Mouse (Mus musculus): ENCODE measurements around the gene Smim11. TPM values are rescaled to one million over a fixed set of nuclear protein-coding genes. Genes with fewer than 3 reads are reported as not detected.

Gene Smim11
- polyA plus RNA-seq, 1 experiment from 2014 or later = 76.8 TPM

DNA sequence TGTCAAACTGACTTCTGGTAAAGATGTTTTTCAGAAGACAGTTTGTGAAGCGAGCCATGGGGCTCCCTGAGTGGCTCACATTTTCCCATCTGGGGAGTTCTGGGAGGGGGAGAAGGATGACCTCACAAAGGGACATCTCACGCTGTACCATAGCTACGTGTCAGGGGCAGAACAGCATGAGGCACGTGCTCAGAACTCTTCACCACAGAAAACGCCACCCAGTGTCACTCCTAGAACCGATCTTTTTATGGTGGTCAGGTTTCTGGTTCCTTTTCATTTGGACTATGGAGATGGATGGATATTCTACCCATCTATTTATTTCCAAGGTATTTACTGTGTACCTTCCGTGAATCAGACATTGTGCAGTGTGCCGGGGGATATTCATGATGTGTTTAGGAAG is 20.3 kb downstream of the Smim11 start, which contains the start of gene Fam243:
Gene Fam243 (minus strand): TSS at position 101 of the 400 bp plus-strand sequence.
- no peak for ATAC-seq
- Histone ChIP-seq H3K36me3 (no peaks in the 10 kb centered on the region), H3K9ac (no peak within 1 kb of the TSS), H3K27ac (no peak within 1 kb of the TSS), H3K4me2 (no peak within 1 kb of the TSS), H3K4me3 (no peak within 1 kb of the TSS), H3K9me3 (replicated peaks) (no peaks in the 10 kb centered on the region), H3K27me3 (replicated peaks) (peaks cover 18% of the 10 kb centered on the region), H3K4me1 (peaks cover 9% of the 10 kb centered on the region; the same call in 1 of the 2 replicates)
- 77% methylated on average over 8 of the region's 8 CpGs for WGBS (ENCODE audit: insufficient replicate concordance)

DNA sequence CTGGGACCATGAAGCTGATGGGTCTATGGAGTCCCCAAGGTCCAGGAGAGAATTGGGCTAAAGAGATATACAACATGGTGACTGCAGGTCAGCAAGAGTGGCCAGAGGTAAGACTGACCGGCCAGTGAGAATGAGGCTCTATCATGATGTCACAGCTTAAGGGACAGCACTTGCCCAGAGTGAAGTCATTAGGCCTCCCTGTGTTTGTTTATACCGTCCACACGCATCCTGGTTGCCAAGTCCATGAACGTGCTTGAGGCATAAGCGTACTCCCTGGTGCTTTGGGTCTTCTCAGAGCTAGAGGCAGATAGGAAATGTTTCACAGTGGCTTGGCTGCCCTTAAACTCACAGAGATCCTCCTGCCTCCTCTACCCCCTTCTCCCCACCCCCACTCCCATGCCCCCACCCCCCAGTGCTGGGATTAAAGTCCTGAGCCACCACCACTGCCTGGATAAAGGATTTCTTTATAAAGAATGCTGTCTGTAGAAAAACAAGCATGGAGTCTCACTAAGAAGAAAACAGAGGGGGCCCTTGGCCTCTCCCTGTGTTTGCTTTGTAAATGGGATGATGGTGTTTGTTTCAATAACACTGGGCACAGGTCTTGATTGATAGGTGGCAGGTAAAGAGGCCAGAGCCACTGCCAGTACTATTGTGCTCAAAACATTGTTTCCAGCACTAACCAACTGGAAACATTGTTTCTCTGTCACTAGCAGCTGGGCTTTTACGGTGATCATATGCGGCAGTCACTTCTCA is 23.4 kb downstream of the Smim11 start:
- Histone ChIP-seq H3K36me3 (no peaks in the 10 kb centered on the region), H3K4me2 (no peak overlapping the region), H3K9me3 (replicated peaks) (no peaks in the 10 kb centered on the region), H3K27me3 (replicated peaks) (peaks cover 30% of the 10 kb centered on the region), H3K9ac (no peak overlapping the region), H3K4me3 (no peak overlapping the region), H3K27ac (no peak overlapping the region), H3K4me1 (peaks cover 4% of the 10 kb centered on the region; the same call in 1 of the 2 replicates)
- no peak for ATAC-seq
- 59% methylated on average over 7 of the region's 7 CpGs for WGBS (ENCODE audit: insufficient replicate concordance)

DNA sequence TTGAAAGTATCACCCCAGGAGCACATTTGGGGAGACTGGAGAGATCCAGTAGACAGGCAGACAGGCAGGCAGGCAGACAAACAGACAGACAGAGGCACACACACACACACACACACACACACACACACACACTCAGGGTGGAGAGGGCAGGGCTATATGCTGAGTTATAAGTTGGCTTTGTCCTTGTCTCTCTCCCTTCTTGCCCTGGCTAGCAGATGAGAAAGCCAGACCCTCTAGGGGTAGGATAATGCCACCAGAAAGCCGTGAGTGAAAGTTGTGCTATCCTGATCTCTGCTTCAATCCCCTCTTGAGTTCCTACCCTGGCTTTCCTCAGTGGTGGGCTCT is 23.9 kb downstream of the Smim11 start:
- 55% methylated on average over 1 of the region's 1 CpGs for WGBS (ENCODE audit: insufficient replicate concordance)
- Histone ChIP-seq H3K9me3 (replicated peaks) (no peaks in the 10 kb centered on the region), H3K36me3 (no peaks in the 10 kb centered on the region), H3K4me2 (no peak overlapping the region), H3K27ac (no peak overlapping the region), H3K9ac (no peak overlapping the region), H3K4me1 (no peaks in the 10 kb centered on the region), H3K4me3 (no peak overlapping the region), H3K27me3 (replicated peaks) (peaks cover 30% of the 10 kb centered on the region)
- no peak for ATAC-seq

DNA sequence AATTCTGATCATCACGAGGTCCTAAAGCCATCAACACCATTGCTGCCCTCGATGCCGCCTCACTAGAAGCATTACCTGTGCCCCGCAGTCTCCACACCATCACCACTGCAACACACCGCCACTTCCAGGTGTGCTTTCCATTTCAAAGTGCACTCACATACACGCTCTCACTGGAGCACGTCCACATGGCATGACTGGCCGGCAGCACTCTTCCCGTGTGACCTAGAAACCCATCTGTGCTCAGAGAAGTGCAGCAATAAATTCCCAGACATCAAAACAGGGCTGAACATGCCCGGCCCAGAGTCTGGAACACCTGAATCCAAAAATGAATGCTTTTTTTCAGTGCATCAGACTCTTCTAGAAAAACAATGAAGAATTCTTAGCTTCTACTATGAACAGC is 26.8 kb downstream of the Smim11 start:
- H3K27me3 ChIP-seq (replicated peaks) = peaks cover 27% of the 10 kb centered on the region
- no peak for ATAC-seq
- H3K9me3 ChIP-seq (replicated peaks) = no peaks in the 10 kb centered on the region
- peaks cover 3% of the 10 kb centered on the region; the same call in 1 of the 2 replicates for H3K4me1 ChIP-seq
- no peak overlapping the region for H3K9ac ChIP-seq
- H3K36me3 ChIP-seq = no peaks in the 10 kb centered on the region
- H3K27ac ChIP-seq = no peak overlapping the region
- 77% methylated on average over 10 of the region's 10 CpGs for whole genome bisulfite sequencing (ENCODE audit: insufficient replicate concordance)
- no peak overlapping the region for H3K4me2 ChIP-seq
- no peak overlapping the region for H3K4me3 ChIP-seq

DNA sequence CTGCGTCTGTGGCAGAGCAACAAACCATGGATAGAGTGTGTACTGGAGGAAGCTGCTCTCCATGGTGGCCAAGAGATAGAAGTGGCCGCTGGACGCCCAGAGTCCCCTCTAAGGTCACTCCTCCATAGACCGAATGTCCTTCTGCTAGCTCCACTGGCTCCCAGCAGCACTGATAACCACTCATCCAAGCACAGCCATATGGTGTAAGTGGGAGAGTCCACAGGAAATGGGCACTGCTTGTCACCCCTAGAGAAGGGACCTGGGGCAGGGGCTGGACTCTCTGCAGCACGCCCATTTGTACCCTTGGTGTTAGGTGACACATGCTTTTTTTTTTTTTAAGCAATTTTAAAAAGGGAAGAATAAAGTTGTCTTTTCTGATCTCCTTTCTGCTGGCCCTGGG is 29.9 kb downstream of the Smim11 start:
- Histone ChIP-seq H3K36me3 (no peaks in the 10 kb centered on the region), H3K27me3 (replicated peaks) (peaks cover 17% of the 10 kb centered on the region), H3K9me3 (replicated peaks) (no peaks in the 10 kb centered on the region), H3K4me1 (peaks cover 3% of the 10 kb centered on the region; the same call in 1 of the 2 replicates), H3K9ac (no peak overlapping the region), H3K4me2 (no peak overlapping the region), H3K27ac (no peak overlapping the region), H3K4me3 (no peak overlapping the region)
- ATAC-seq = 0 out of 2 replicates have a peak, but pooled peaks have one; percentile 32
- WGBS (ENCODE audit: insufficient replicate concordance) = 46% methylated on average over 5 of the region's 5 CpGs

DNA sequence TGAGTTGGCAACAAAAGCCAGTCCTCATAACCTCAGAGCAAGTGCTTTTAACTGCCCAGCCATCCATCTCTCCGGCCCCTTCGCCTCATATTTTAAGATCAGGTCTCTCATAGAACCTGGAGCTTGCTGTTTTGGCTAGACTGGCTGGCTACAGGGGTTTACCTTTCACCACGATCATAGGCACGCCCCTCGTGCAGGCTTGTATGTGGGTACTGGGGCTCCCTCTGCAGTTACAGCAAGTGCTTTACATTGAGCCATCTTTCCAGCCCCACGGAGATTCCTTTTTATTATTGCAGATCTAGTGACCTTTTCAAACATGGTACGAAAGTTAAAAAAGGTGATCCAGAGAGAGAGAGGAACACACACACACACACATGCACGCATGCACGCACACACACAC is 33.5 kb downstream of the Smim11 start:
- Histone ChIP-seq H3K36me3 (no peaks in the 10 kb centered on the region), H3K9ac (no peak overlapping the region), H3K9me3 (replicated peaks) (no peaks in the 10 kb centered on the region), H3K27ac (no peak overlapping the region), H3K4me2 (no peak overlapping the region), H3K27me3 (replicated peaks) (peaks cover 5% of the 10 kb centered on the region), H3K4me1 (peaks cover 7% of the 10 kb centered on the region), H3K4me3 (no peak overlapping the region)
- 56% methylated on average over 9 of the region's 9 CpGs for WGBS (ENCODE audit: insufficient replicate concordance)
- ATAC-seq = no peak

DNA sequence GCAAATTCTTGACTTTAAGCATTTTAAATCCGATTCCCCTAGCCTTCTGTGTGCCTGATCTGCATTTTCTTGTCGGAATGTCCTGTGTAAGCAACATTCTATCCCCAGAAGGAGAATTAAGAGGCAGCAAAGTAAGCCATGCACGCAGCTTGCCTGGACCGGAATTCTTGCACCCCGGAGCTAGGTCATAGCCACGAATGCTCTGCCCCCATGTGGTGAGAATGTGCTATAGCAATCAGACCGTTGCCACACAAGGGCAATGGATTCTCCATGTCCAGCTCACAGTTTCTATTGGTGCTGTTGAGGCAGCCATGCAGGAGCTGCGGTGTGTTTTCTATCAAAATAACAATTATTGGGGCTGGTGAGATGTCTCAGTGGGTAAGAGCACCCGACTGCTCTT is 35.2 kb downstream of the Smim11 start:
- no peak overlapping the region for H3K4me2 ChIP-seq
- no peaks in the 10 kb centered on the region for H3K36me3 ChIP-seq
- ATAC-seq = no peak

DNA sequence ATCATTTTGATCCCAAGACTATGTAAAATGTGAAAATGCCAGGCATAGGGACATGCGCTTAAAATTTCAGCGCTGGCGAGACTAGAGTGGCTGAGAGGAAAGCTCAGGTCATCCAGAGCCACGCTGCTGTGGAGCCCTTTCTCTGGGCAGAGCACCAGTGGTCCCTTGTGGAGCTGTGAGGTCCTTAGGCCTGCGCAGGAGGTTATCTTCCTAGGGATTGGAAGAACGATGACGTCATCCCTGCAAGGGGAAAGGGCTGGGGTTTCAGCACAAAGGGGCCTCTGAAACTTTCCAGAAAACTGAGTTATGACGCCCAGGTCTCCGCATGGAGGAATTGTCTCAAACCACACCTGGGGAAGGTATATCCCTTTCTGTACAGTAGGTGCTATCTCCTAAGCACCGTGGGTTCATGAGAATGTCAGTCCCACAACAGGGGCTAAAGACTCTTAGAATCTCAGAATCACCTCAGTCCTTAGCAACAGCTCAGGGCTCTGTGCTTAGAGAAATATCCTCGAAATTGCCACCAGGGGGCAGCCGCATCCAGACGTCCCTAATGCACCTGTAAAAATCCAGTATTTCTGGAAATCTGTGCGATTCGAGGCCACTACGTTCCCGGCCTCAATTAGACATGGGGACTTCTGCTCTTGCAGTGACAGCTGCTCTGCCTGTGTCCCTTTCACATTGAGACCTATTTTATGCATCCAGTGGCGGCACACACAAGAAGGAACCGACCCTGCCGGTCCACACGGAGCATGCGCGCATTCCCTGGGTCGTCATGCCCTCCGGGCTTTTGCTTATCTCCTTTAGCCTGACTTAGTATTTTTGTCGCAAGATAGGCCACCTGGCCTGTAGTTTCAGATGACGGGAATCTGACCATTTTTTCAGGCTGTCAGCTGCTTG is 39.8 kb downstream of the Smim11 start:
- 23% methylated on average over 27 of the region's 27 CpGs for WGBS (ENCODE audit: insufficient replicate concordance)
- peak overlapping the region; percentile 70 for H3K27ac ChIP-seq
- no peaks in the 10 kb centered on the region for H3K36me3 ChIP-seq
- peak; percentile 85 for ATAC-seq
- peak overlapping the region; percentile 45 for H3K4me3 ChIP-seq
- H3K4me1 ChIP-seq = peaks cover 51% of the 10 kb centered on the region
- no peaks in the 10 kb centered on the region for H3K9me3 ChIP-seq (replicated peaks)
- peak overlapping the region; percentile 65 for H3K4me2 ChIP-seq
- H3K27me3 ChIP-seq (replicated peaks) = peaks cover under 1% of the 10 kb centered on the region
- H3K9ac ChIP-seq = 0 out of 2 replicates have a peak overlapping the region, but pooled peaks have one; percentile 3

More for the DNA sequence above, 35.2 kb downstream of the Smim11 start:
- H3K27me3 ChIP-seq (replicated peaks) = peaks cover 5% of the 10 kb centered on the region
- no peak overlapping the region for H3K27ac ChIP-seq
- H3K9ac ChIP-seq = no peak overlapping the region
- peaks cover 20% of the 10 kb centered on the region for H3K4me1 ChIP-seq
- H3K9me3 ChIP-seq (replicated peaks) = no peaks in the 10 kb centered on the region
- H3K4me3 ChIP-seq = no peak overlapping the region
- WGBS (ENCODE audit: insufficient replicate concordance) = 7% methylated on average over 9 of the region's 9 CpGs

DNA sequence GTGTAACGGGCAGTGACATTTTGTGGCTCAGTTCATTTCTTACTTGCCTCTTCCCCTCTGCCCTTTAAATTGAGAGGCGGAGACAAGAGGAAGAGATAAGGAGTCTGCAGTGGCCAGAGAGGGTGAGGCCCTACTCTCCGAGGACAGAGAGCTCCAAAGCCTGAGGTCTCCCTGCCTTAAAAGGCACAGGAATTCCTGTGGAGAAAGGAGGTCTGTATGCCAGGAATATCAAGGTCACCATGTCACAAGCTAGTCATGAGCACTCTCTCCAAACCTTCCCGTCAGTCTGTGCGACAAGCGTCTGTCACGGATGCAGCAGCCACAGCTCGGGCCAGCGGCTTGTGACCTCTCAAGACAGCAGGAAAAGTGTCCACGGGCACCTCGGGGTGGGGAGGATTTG is 44.1 kb downstream of the Smim11 start:
- peak overlapping the region; percentile 9; the same call in 1 of the 2 replicates for H3K4me3 ChIP-seq

DNA sequence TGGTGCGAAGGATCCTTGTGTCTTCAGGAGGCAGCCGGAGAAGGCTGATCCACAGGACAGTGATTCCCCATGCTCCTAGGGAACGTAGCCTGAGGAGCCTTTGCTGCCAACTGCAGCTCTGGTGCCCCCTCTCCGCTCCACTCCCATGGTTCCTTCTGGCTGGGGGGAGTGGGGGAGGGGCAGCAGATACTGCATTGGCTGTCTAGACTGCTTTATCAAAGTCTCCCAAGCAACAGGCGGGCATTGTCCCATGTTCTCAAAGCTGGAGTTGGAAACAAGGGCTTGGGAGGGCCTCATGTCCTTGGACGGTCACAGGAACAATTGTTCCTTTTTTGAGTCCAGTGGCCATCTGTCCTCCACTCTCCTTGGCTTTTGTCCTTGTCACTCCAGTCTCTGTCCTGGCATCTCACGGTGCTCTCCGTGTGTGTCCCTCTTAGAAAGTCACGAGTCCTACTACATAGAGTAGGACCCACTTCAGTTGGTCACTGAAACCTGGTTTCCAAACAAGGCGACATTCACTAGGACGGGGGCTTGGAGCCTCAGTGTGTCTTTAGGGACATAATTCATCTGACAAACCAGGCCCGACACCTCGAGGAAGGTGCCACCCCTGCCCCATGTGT is 45.3 kb downstream of the Smim11 start:
- ATAC-seq = 0 out of 2 replicates have a peak, but pooled peaks have one; percentile 21
- Histone ChIP-seq H3K9ac (no peak overlapping the region), H3K4me3 (no peak overlapping the region), H3K4me2 (no peak overlapping the region), H3K4me1 (peaks cover 41% of the 10 kb centered on the region), H3K9me3 (replicated peaks) (no peaks in the 10 kb centered on the region), H3K27me3 (replicated peaks) (no peaks in the 10 kb centered on the region), H3K36me3 (no peaks in the 10 kb centered on the region), H3K27ac (peak overlapping the region; percentile 51; the same call in 1 of the 2 replicates)
- 67% methylated on average over 13 of the region's 13 CpGs for WGBS (ENCODE audit: insufficient replicate concordance)

More for the DNA sequence above, 44.1 kb downstream of the Smim11 start:
- peak; percentile 50; the same call in 1 of the 2 replicates for ATAC-seq
- 13% methylated on average over 11 of the region's 11 CpGs for WGBS (ENCODE audit: insufficient replicate concordance)
- peak overlapping the region; percentile 48; the same call in 1 of the 2 replicates for H3K9ac ChIP-seq
- peaks cover 54% of the 10 kb centered on the region for H3K4me1 ChIP-seq
- H3K36me3 ChIP-seq = no peaks in the 10 kb centered on the region
- no peaks in the 10 kb centered on the region for H3K9me3 ChIP-seq (replicated peaks)
- peak overlapping the region; percentile 62; the same call in 1 of the 2 replicates for H3K27ac ChIP-seq
- H3K4me2 ChIP-seq = peak overlapping the region; percentile 58
- H3K27me3 ChIP-seq (replicated peaks) = no peaks in the 10 kb centered on the region

DNA sequence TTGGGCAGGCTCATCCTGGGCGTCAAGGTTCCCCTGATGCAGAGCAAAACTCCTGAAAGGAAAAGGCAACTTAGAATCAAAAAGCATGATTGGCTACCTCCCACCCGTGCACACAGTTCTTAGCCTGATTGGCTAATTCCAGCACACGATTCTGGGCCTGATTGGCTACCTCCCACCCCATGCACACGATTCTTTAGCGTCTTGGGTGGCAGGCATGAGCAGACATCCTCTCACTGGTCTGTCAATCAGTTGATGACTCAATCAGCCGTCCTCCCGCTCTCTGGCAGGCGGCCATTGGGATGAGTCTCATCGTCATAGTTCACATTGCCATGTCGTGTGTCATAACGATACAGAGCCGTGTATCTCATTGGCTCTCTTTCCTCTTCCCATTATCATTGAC is 47.9 kb downstream of the Smim11 start:
- Histone ChIP-seq H3K27ac (no peak overlapping the region), H3K9me3 (replicated peaks) (no peaks in the 10 kb centered on the region), H3K9ac (no peak overlapping the region), H3K27me3 (replicated peaks) (no peaks in the 10 kb centered on the region; the same call in 1 of the 2 replicates), H3K4me3 (no peak overlapping the region), H3K4me1 (peaks cover 31% of the 10 kb centered on the region), H3K4me2 (no peak overlapping the region), H3K36me3 (no peaks in the 10 kb centered on the region)
- no peak for ATAC-seq
- WGBS (ENCODE audit: insufficient replicate concordance) = 74% methylated on average over 12 of the region's 12 CpGs

All from liver, embryonic 12.5 days (tissue).